Mouse (Mus musculus): Measurements from ENCODE around the gene Irgq.

Irgq gene

DNA sequence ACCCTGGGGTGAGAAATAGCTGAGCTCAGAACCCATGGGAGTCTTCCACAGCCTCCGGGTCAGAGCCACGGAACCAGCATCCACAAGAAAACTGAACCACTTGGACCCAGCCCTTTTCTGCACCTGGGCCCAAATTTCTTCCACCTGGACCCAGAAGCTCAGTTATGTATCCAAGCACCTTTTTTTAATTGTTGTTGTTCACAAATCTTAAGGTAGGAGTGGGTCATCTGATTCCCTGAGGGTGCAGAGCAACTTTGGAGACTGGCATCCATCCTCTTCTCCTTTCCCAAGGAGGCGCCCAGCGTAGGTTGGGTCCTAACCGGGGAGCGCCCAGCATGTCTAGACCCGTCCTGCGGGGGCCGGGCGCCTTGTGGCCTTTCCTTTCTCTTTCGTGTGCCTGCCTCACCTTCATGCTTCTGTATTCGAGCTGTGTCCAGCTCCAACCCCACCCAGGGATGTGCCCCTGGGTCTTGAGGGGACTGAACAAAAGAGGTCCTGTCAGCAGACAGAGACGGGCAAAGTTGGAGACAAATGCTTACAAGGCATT, 15.7 kb downstream of the Irgq start, which contains the start of the genes Pinlyp and Xrcc1:
Pinlyp (minus strand) TSS at position 51 of the 547 bp plus-strand sequence.
Xrcc1 (plus strand) TSS at position 222 of the 547 bp plus-strand sequence.
- no peak for DNase-seq (ENCODE audit: low spot score in 2 of 2)

DNA sequence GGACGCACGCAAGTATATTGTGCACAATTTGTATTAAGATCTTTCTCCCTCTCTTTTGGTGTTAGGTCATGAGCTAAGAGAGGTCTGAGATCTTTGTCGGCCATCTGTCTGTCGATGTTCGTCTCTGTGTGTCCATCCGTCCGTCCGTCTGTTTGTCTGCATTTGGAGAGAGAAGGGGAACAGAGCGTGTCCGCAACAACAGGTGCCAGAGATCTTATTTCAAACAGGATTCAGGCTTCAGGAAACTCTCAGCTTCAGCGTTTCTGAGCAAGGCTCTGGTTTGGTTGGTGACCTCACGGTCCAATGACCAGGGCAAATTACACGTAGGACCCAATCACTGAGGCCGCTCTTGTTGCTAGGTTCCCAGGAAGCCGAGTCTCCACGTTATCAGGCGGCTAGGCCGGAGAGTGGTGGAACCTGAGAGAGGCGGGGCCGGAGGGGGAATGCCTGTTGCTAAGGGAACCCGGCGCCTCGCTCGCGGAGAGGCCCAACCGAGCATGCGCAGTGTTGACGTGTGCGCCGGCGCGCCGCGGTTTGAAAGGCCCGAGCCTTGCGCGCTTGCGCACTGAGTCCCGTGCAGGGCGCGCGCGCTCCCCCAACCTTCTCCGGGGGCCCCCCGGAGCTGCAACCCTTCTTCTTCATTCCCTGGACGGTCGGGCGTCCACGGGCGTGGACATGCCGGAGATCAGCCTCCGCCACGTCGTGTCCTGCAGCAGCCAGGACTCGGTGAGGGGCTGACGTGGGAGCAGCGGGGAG, 16.3 kb downstream of the Irgq start:
- DNase-seq (ENCODE audit: low spot score in 2 of 2) = peak; percentile 98 to 99

DNA sequence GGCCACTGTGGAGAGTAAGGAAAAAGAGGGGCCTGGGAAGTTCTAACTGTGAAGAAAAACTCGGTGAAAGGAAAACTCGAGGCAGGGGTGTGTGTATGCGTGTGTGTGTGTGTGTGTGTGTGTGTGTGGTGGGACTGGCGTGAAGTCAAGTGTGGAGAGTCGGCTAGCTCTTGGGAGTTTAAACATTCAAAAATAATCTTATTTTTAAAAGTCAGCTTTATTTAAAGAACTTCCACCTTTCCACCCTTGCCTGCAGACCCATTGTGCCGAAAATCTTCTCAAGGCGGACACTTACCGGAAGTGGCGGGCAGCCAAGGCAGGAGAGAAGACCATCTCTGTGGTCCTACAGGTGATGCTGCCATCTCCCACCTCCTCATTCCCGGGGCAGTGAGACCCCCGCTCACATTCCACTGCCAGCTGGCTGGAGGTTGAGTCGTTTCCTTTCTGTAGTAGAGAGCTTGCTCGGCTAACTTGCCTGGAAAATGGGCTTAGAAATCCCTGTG, 17.1 kb downstream of the Irgq start:
- DNase-seq (ENCODE audit: low spot score in 2 of 2) = no peak

DNA sequence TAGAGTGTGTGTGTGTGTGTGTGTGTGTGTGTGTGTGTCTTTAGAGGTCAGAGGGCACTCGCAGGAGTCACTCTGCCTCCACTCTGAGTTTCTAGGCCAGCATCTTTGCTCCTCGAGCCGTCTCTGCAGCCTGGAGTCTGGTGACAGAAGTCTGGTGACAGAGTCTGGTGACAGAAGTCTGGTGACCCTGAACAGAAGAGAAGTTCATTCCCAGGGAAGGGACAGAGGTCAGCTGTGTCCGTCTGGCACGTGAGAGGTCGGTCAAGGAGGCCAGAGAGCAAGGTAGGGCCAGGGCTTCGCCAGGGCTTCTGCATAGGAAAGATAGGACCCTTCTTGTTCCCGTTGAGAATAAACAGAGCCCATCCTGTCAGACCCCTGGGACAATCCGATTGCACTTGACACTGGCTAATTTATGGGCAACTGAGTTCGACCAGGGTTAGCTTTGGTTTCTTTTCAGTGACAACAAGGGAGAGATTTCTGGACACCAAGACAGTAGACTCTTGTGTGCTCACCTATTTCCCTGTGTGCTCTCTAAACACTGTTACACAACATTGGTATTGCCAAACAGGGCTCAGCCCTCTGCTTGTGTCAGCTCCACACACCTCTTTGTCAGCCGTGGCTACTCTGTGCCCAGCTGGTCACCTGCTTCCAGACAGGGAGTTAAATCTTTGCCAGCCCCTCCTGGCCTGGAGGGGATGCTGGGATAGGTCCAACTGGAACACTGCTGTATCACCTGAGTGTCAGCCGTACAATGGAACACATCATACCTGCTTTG, 21.7 kb downstream of the Irgq start:
- DNase-seq (ENCODE audit: low spot score in 2 of 2) = no peak

DNA sequence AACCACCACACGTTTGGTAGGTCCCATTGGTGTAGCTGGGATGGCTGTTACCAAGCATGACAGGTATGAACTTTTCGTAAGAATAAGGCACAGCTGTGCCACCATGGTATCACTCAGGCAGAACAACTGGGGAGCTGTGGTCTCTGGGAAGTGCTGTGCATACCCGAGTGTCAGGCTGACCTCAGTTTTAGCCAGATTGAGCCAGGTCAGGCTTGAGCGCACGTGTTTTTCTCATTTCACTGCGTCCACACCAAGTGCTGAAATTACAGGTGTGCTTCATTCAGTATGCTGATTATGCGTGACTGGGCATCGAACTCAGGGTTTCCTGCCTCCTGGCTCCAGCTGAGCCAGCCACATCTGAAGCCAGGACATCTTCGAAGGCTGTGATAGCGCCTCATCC, 25.3 kb downstream of the Irgq start:
- DNase-seq (ENCODE audit: low spot score in 2 of 2) = no peak

DNA sequence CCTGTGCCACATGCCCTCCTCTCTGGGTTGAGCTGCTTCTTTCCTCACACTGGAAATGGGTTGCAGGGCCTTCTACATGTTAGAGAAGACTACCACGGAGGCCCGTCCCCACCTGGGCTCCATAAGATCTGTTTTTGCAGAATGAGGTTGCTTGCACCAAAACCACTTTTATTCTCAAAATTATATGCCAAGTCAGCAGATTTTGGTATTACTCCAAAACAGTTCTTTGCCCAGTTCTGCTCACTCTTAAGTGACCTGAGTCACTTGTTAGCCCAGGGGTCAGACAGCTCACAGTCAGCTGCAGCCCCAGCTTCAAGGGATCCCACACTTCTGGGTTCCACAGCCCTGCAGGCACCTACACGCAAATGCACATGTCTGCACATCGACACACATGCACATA, 31.0 kb downstream of the Irgq start:
- DNase-seq (ENCODE audit: low spot score in 2 of 2) = no peak

DNA sequence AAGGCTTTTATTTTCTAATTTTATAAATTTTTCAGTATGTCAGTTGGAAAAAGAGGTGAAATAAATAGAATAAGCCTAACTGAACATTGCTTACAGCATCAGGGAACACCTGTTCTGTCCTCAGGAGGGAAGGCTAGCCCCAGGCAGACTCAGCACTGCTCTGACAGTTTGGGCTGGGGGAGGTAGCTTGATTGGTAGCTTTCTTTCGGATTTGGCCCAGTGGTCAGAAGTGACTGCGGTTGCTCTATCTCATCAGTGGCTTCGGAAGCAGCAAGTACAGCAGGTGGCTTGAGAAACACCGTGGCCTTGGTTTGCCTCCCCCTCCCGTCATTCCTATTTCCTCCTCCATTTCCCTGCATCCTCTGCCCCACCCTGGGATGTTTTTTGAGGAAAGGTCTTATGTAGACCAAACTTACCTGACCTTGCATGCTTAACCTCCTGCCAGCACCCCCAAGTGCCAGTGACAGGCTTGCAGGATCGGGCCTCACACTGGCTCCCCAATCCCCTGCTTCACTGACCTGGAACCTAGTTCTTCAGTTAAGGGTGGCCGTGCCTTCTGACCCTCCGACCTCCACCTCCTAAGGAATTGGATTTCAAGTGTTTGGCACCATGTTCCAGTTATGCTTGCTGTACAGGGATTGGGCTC, 32.8 kb downstream of the Irgq start:
- DNase-seq (ENCODE audit: low spot score in 2 of 2) = no peak

DNA sequence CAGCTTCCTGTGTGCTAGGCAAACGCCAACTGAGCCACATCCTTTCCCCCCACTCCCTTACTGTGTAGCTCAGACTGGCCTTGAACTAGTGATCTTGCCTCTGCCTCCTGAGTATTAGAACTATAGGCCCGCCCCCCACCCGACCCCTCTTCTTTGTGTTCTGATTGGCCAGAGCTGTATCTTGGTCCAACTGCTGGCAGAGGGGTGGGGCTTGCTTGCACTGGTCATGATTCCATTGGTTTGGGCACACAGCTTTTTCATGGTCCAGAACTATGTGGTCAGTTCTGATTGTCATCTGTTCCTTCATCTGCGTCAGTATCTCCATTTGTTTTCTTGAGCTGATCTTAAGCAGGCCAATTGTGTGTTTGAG, 33.3 kb downstream of the Irgq start:
- DNase-seq (ENCODE audit: low spot score in 2 of 2) = no peak

DNA sequence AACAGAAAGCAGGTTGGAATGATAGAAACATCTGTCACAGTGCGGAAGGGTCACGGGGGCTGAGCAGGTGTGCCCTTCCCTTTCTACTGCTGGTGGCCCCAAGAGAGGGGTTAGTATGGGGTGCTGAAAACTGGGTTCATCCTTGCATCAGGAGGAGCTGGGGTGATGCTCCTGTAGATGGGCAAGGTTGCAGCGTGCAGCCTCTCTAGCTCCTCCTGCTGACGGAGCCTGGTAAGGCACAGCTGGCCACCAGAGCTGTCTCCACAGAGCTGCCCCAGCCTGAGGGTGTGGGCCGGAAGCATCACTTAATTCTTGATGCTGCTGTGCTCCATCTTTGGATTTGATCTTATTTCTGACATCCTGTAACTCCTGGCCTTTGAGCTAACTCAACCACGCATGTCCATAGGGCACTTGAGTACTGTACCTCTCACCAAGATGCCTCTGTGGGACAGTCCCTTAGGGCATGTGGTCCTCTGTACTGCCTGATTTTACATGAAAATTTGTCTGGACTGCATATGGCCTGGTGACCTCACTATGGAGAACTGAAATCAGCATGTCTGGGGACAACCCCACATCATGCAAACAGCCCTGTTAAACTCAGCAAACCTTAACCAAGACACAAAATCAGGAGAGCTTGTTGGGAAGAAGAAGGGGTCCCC, 34.2 kb downstream of the Irgq start:
- peak in 1 of 2 experiments; percentile 53 for DNase-seq (ENCODE audit: low spot score in 2 of 2)

DNA sequence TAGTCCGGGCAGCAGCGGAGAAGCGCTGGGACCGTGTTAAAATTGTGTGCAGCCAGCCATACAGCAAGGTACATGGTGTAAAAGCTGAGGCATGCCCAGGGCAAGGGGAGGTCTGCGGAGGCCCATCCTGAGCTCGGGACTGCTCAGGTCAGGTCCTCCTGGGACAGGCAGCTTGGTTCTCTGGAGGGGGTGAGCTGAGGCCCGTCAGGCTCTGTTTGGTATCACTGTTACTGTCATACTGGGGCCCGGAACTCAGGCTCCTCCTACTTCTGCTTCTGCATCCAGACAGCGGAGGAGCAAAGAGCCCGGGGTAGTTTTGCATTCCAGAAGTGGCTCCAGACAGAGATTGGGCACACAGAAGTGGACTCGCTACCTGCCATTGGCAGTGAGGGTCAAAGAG, 35.1 kb downstream of the Irgq start:
- no peak for DNase-seq (ENCODE audit: low spot score in 2 of 2)

DNA sequence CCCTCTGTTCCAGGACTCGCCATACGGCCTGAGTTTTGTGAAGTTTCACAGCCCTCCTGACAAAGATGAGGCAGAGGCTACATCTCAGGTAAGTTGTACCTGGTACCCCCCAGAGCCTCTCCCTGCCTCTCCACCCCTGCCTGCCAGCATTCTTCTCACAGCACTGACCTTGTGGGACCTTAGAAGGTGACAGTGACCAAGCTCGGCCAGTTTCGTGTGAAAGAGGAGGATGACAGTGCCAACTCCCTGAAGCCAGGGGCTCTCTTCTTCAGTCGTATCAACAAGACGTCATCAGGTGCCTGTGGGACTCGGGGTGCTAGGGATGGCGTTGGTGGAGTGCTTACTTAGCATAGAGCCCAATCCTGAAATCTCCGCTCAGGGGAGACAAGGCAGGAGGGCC, 35.7 kb downstream of the Irgq start:
- DNase-seq (ENCODE audit: low spot score in 2 of 2) = no peak

DNA sequence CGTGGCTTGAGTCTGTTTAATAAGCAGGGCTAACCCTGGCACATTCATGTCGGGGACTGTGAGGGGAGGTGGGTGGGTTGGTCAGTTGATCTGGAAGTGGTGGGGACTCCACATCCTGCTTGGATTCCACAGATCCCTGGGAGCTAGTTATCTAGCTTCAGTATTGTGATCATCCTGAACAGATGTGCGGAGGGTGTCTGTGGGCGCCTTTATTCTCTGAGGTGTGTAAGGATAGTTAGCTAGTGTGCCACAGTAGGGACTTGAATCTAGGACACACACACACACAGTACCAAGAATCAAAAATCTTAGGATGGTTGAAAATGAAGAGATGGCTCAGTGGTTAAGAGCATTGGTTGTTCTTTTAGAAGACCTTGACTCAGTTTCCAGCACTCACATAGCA, 38.0 kb downstream of the Irgq start:
- no peak for DNase-seq (ENCODE audit: low spot score in 2 of 2)

DNA sequence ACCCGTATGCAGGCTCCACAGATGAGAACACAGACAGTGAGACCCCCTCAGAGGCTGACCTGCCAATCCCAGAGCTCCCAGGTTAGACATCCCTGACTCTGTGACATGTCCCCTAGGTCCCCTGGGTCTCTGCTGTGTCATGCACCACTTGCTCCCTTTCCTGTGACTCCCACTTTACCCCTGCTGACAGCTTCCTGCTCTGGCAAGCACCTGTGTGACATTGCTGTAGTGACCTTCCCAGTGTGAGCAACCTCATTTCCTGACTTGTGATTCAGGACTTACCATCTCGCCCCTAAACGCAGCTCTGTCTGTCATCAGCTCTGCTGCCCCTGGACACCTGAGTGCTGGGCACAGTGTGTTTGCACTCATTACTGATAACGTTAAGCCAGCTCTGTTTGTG, 40.6 kb downstream of the Irgq start:
- DNase-seq (ENCODE audit: low spot score in 2 of 2) = no peak

DNA sequence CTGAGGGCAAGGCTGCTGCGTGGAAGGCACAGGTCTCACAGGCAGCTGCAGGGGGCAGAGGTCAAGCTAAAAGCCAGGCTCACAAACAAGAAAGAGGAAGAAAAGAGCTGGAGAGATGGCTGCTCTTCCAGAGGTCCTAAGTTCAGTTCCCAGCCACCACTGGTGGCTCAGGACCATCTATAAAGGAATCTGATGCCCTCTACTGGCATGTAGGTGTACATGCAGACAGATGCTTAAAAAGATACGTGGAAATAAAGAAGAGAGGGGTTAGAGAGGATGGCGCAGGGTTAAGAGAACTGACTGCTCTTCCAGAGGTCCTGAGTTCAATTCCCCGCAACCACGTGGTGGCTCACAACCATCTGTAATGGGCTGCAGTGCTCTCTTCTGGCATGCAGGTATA, 42.0 kb downstream of the Irgq start:
- no peak for DNase-seq (ENCODE audit: low spot score in 2 of 2)

DNA sequence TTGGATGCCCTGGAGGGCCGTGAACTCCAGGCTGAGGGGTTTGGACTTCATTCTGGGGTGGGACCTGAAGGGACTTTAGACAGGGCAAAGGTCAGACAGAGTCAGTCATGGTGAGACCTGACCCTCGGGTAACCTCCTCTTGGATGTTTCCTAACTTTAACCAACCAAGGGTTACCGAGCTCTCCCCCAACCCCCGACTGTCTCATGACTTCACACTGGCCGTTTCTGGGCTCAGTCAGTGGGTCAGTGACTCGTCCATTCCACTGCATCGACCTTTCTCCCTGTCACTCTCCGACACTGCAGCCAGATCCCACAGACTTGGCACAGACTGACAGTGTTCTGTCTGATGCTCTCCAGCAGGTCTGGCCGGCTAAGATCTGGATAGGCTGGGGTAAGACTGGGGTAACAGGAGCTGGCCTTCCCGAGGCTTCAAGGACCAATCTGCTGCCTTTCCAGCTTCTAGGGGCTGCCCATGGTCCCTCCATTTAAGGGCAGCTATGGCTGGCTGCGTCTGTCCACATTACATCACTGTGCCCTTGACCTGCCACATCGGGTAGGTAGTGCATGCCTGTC, 43.8 kb downstream of the Irgq start:
- no peak for DNase-seq (ENCODE audit: low spot score in 2 of 2)

DNA sequence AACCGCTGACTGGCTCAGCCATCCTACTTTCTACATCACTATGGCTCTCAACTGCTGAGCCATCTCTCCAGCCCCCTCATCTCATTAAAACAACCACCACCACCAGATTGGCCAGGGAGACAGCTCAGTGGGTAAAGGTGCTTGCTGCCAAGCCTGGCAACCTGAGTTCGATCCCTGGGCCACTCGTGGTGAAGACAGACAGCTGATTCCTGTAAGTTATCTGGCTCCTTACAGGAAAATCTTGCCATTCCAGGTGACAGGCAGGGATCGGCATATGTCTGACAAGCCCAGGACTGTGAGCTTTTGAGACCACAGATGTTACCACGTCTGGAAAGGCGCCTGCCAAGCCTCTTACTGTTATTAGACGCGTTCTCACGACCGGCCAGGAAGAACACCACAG, 47.3 kb downstream of the Irgq start:
- no peak for DNase-seq (ENCODE audit: low spot score in 2 of 2)

DNA sequence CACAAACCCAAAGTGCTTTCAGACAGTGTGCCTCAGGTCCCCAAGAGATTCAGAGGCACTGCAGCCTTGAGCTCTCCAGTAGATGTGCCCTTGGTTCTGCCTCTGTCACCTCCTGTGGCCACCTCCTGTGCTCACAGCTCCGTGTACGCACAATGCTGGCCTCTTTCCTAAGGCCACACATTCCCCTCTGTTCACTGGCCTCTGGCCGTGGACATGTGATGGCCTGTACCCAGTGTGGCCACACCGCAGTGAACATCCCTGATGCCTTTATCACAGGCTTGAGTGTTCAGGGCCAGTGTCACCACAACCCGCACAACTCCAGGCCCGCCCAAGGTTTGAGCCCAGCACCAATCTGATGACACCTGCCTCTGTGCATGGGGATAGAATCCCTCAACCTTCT, 54.4 kb downstream of the Irgq start:
- no peak for DNase-seq (ENCODE audit: low spot score in 2 of 2)

DNA sequence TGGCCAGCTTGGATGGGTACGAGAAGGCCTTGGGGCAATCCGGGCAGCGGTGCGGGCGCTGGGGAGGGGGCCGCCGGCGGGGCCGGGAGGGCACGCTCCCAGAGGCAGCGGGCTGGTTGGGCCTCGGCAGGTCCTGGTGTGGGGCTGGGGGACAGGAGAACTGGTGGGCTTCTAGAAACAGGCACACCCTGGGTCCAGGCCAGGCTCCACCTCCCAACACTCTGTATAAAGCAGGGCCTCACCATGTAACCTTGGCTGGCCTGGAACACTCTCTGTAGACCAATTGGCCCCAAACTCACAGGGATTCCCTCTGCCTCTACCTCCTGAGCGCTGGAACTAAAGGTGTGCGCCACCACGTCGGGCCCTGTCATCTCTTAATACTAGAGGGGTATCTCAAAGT, 55.5 kb downstream of the Irgq start:
- DNase-seq (ENCODE audit: low spot score in 2 of 2) = no peak

DNA sequence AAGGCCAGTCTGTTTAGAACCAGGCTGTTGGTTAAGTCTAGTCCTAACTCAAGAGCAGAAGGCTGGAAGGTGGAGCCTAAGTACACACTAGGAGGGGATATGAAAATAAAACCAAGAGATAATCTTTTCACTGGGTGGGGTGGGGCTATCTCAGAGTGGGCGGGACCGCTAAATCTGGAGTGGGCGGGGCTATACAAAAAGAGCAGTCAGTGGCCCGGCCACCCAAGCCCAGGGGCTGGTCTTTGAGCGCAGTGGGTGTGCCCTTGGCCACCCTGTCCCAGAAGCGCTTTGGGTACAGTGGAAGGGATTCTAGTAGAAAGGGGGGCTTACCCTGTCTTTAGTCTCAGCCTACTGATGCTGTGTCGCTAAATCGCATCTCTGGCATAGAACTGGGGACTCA, 56.3 kb downstream of the Irgq start:
- DNase-seq (ENCODE audit: low spot score in 2 of 2) = no peak

DNA sequence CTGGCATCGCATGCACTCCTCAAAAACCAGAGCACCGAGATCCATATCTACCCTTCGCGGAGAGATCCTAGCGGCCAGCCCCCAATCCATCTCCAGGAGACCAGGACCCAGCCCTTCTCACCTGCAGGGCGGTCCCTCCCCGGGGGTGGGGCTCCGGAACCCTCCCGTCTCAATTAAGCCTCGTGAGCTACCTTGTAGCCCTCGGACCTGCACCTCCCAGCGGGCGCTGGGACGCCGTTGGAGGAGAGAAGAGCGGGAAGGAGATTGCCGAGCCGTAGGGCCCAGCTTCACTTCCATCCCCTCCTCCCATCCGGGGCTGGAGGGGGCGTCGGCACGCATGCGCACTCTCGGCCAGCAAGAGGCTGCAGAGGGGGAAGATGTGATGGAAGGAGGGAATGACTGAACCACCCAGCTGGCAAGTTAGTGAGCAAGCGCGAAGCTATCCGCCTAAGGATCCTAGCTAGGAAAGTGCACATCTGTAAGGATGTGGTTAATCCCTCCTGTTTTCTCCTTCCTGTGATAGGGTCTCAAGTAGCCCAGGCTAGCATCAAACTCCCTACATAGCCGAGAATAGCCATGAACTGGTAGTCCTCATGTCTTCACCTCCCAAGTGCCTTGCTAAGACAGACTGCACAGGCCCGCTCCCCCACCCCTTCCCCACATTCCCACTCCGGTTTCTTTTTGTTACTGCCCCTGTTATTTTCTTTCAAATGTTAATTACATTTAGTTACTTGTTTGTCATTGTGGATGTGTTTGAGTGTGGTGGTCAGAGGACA, 57.0 kb downstream of the Irgq start, which contains the start of the genes Ethe1 and Zfp575:
Ethe1 (plus strand) TSS at position 214 of the 776 bp plus-strand sequence.
Zfp575 (minus strand) TSS at position 312 of the 776 bp plus-strand sequence.
- peak; percentile 70 to 73 for DNase-seq (ENCODE audit: low spot score in 2 of 2)

Measured in frontal cortex, postnatal 14 days (tissue).